Mouse (Mus musculus): Measurements from ENCODE around the gene Ubash3b. TPM values are rescaled to one million over a fixed set of nuclear protein-coding genes. Genes with fewer than 3 reads are reported as not detected.

The Ubash3b gene
- polyA plus RNA-seq, 1 experiment from 2014 or later: 8.3 TPM

GRCm38 (mm10) chr9:41103722-41104121, 57.8 kb downstream of the Ubash3b start:
- no peaks in the 10 kb centered on the region for H3K4me1 ChIP-seq (replicated peaks; ENCODE audit: control insufficient read depth, insufficient read depth, low read length)
- no peak overlapping the region for H3K9ac ChIP-seq (ENCODE audit: low read length)
- no peak overlapping the region for H3K4me2 ChIP-seq (ENCODE audit: low read depth, low read length, severe bottlenecking)
- ATAC-seq (replicated peaks; ENCODE audit: low FRiP score): no peak
- no peaks in the 10 kb centered on the region for H3K36me3 ChIP-seq (ENCODE audit: control insufficient read depth, insufficient read depth, low read length)
- no peaks in the 10 kb centered on the region for H3K9me3 ChIP-seq (ENCODE audit: control insufficient read depth, low read length)
- no peaks in the 10 kb centered on the region for H3K27me3 ChIP-seq (ENCODE audit: control insufficient read depth, insufficient read depth, low read length)
- no peak overlapping the region for H3K4me3 ChIP-seq (ENCODE audit: low read depth, low read length)
- no peak overlapping the region for H3K27ac ChIP-seq (ENCODE audit: low read depth, low read length)
- WGBS: 96% methylated on average over 8 of the region's 8 CpGs
- no peak for DNase-seq (ENCODE audit: low spot score)

- no peaks in the 10 kb centered on the region for H3K27me3 ChIP-seq (ENCODE audit: control insufficient read depth, insufficient read depth, low read length)
- H3K27ac ChIP-seq (ENCODE audit: low read depth, low read length): no peak overlapping the region
- ATAC-seq (replicated peaks; ENCODE audit: low FRiP score) (no peak), DNase-seq (ENCODE audit: low spot score) (no peak)
- no peaks in the 10 kb centered on the region for H3K4me1 ChIP-seq (replicated peaks; ENCODE audit: control insufficient read depth, insufficient read depth, low read length)
- no peak overlapping the region for H3K4me2 ChIP-seq (ENCODE audit: low read depth, low read length, severe bottlenecking)
- 83% methylated on average over 10 of the region's 10 CpGs for WGBS
- H3K36me3 ChIP-seq (ENCODE audit: control insufficient read depth, insufficient read depth, low read length): no peaks in the 10 kb centered on the region
- no peaks in the 10 kb centered on the region for H3K9me3 ChIP-seq (ENCODE audit: control insufficient read depth, low read length)
- no peak overlapping the region for H3K9ac ChIP-seq (ENCODE audit: low read length)
- no peak overlapping the region for H3K4me3 ChIP-seq (ENCODE audit: low read depth, low read length)
Measured at GRCm38 (mm10) chr9:41102613-41103012, 58.9 kb downstream of the Ubash3b start.

DNA sequence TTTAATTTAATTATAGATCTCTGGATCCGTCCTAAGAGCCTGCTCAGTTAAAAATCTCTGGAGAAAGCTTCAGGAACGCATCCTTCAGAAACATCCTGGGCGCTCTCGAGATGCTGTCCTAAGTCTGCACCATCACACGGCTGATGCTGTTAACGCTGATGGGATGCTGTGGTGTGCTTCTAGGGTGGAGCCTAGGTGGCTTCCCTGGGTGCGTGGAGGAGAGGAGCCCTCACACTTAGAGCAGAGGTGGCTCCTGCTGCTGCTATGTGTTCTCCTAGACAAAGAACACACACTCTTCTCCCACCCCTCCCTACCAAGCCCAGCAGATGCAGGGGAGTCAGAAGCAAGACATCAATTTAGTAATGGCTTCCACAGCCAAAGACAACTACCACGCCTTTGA, 61.6 kb downstream of the Ubash3b start:
- Histone ChIP-seq H3K4me2 (ENCODE audit: low read depth, low read length, severe bottlenecking) (no peak overlapping the region), H3K4me1 (replicated peaks; ENCODE audit: control insufficient read depth, insufficient read depth, low read length) (no peaks in the 10 kb centered on the region), H3K36me3 (ENCODE audit: control insufficient read depth, insufficient read depth, low read length) (no peaks in the 10 kb centered on the region), H3K27ac (ENCODE audit: low read depth, low read length) (no peak overlapping the region), H3K4me3 (ENCODE audit: low read depth, low read length) (no peak overlapping the region), H3K9ac (ENCODE audit: low read length) (no peak overlapping the region), H3K27me3 (ENCODE audit: control insufficient read depth, insufficient read depth, low read length) (no peaks in the 10 kb centered on the region), H3K9me3 (ENCODE audit: control insufficient read depth, low read length) (no peaks in the 10 kb centered on the region)
- WGBS: 83% methylated on average over 8 of the region's 8 CpGs
- DNase-seq (ENCODE audit: low spot score) (no peak), ATAC-seq (replicated peaks; ENCODE audit: low FRiP score) (no peak)

DNA sequence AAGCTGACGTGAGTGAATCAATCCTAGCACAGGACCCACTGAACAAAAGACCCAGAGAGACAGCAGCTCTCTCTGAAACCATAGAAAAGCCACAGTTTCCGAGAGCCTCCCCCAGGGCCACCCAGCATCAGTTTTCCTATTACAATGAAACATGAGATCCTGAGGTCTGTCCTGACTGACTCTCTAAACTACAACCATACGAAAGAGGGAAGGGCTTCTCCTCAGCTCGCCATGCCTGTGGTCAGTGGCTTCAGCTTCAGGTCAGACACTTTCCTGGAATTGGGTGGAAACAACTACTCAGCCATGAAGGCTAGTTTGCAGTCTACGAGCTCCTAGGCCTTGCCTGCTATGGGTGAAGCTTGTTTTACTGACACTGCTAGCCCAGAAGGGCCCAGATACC, 62.4 kb downstream of the Ubash3b start:
- Histone ChIP-seq H3K27me3 (ENCODE audit: control insufficient read depth, insufficient read depth, low read length) (no peaks in the 10 kb centered on the region), H3K4me3 (ENCODE audit: low read depth, low read length) (no peak overlapping the region), H3K4me1 (replicated peaks; ENCODE audit: control insufficient read depth, insufficient read depth, low read length) (no peaks in the 10 kb centered on the region), H3K9ac (ENCODE audit: low read length) (no peak overlapping the region), H3K27ac (ENCODE audit: low read depth, low read length) (no peak overlapping the region), H3K4me2 (ENCODE audit: low read depth, low read length, severe bottlenecking) (no peak overlapping the region), H3K36me3 (ENCODE audit: control insufficient read depth, insufficient read depth, low read length) (no peaks in the 10 kb centered on the region), H3K9me3 (ENCODE audit: control insufficient read depth, low read length) (no peaks in the 10 kb centered on the region)
- no peak for ATAC-seq (replicated peaks; ENCODE audit: low FRiP score)
- no peak for DNase-seq (ENCODE audit: low spot score)
- 65% methylated on average over 5 of the region's 5 CpGs for WGBS

- H3K36me3 ChIP-seq (ENCODE audit: control insufficient read depth, insufficient read depth, low read length): no peaks in the 10 kb centered on the region
- ATAC-seq (replicated peaks; ENCODE audit: low FRiP score) (no peak), DNase-seq (ENCODE audit: low spot score) (no peak)
- no peak overlapping the region for H3K9ac ChIP-seq (ENCODE audit: low read length)
- 84% methylated on average over 6 of the region's 6 CpGs for WGBS
- no peak overlapping the region for H3K4me3 ChIP-seq (ENCODE audit: low read depth, low read length)
- H3K9me3 ChIP-seq (ENCODE audit: control insufficient read depth, low read length): no peaks in the 10 kb centered on the region
- no peaks in the 10 kb centered on the region for H3K27me3 ChIP-seq (ENCODE audit: control insufficient read depth, insufficient read depth, low read length)
- no peak overlapping the region for H3K4me2 ChIP-seq (ENCODE audit: low read depth, low read length, severe bottlenecking)
- no peak overlapping the region for H3K27ac ChIP-seq (ENCODE audit: low read depth, low read length)
- H3K4me1 ChIP-seq (replicated peaks; ENCODE audit: control insufficient read depth, insufficient read depth, low read length): no peaks in the 10 kb centered on the region
Measured at GRCm38 (mm10) chr9:41098065-41098464, 63.4 kb downstream of the Ubash3b start.

DNA sequence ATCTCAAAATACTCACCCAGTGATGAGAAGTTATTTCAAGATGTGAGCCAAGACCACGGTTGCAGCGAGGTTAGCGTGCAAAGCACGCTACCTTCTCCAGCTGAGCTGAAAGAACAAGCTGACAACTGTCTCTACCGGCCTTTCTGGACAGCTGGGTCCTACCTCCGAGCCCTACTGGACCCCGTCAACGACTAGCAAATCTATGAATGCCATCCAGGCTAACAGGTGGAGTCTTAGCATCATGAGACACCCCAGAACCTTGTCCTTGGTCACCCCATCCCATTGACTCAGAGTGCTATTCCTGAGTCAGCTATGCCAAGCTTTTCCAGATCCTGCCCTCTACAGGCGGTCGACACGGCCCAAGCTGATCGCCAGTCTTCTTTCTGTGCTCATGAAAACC, 69.5 kb downstream of the Ubash3b start:
- no peaks in the 10 kb centered on the region for H3K27me3 ChIP-seq (ENCODE audit: control insufficient read depth, insufficient read depth, low read length)
- no peak for ATAC-seq (replicated peaks; ENCODE audit: low FRiP score)
- no peaks in the 10 kb centered on the region for H3K36me3 ChIP-seq (ENCODE audit: control insufficient read depth, insufficient read depth, low read length)
- H3K27ac ChIP-seq (ENCODE audit: low read depth, low read length): no peak overlapping the region
- DNase-seq (ENCODE audit: low spot score): no peak
- 94% methylated on average over 12 of the region's 12 CpGs for WGBS
- no peaks in the 10 kb centered on the region for H3K4me1 ChIP-seq (replicated peaks; ENCODE audit: control insufficient read depth, insufficient read depth, low read length)
- no peak overlapping the region for H3K9ac ChIP-seq (ENCODE audit: low read length)
- H3K9me3 ChIP-seq (ENCODE audit: control insufficient read depth, low read length): no peaks in the 10 kb centered on the region
- no peak overlapping the region for H3K4me3 ChIP-seq (ENCODE audit: low read depth, low read length)
- no peak overlapping the region for H3K4me2 ChIP-seq (ENCODE audit: low read depth, low read length, severe bottlenecking)

DNA sequence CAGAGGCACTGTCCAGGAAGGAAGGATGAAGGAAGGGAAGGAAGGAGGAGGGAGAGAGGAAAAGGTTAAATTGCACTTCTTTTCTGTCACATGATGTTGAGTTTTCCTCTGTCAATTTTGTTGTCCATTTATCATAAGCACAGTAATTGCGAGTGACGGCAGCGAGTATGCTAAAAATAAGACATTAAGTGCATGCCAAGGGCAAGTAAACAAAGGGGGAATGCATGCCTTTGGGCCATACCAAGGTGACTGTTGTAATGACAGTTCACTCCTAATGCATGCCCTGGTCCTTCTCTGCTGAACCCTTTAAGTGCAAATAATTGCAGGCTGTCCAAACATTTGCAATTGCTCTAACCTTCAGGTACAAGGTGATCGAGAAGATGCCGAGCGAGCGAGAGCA, 70.3 kb downstream of the Ubash3b start:
- H3K36me3 ChIP-seq (ENCODE audit: control insufficient read depth, insufficient read depth, low read length): no peaks in the 10 kb centered on the region
- no peak overlapping the region for H3K4me3 ChIP-seq (ENCODE audit: low read depth, low read length)
- H3K4me1 ChIP-seq (replicated peaks; ENCODE audit: control insufficient read depth, insufficient read depth, low read length): no peaks in the 10 kb centered on the region
- H3K9ac ChIP-seq (ENCODE audit: low read length): no peak overlapping the region
- H3K27ac ChIP-seq (ENCODE audit: low read depth, low read length): no peak overlapping the region
- no peaks in the 10 kb centered on the region for H3K9me3 ChIP-seq (ENCODE audit: control insufficient read depth, low read length)
- ATAC-seq (replicated peaks; ENCODE audit: low FRiP score): no peak
- no peaks in the 10 kb centered on the region for H3K27me3 ChIP-seq (ENCODE audit: control insufficient read depth, insufficient read depth, low read length)
- no peak for DNase-seq (ENCODE audit: low spot score)
- no peak overlapping the region for H3K4me2 ChIP-seq (ENCODE audit: low read depth, low read length, severe bottlenecking)
- WGBS: 92% methylated on average over 7 of the region's 7 CpGs

- ATAC-seq (replicated peaks; ENCODE audit: low FRiP score) (no peak), DNase-seq (ENCODE audit: low spot score) (no peak)
- H3K27me3 ChIP-seq (ENCODE audit: control insufficient read depth, insufficient read depth, low read length): no peaks in the 10 kb centered on the region
- H3K36me3 ChIP-seq (ENCODE audit: control insufficient read depth, insufficient read depth, low read length): no peaks in the 10 kb centered on the region
- H3K27ac ChIP-seq (ENCODE audit: low read depth, low read length): no peak overlapping the region
- no peak overlapping the region for H3K9ac ChIP-seq (ENCODE audit: low read length)
- H3K4me3 ChIP-seq (ENCODE audit: low read depth, low read length): no peak overlapping the region
- no peaks in the 10 kb centered on the region for H3K4me1 ChIP-seq (replicated peaks; ENCODE audit: control insufficient read depth, insufficient read depth, low read length)
- WGBS: 76% methylated on average over 9 of the region's 9 CpGs
- H3K9me3 ChIP-seq (ENCODE audit: control insufficient read depth, low read length): no peaks in the 10 kb centered on the region
- no peak overlapping the region for H3K4me2 ChIP-seq (ENCODE audit: low read depth, low read length, severe bottlenecking)
Measured at GRCm38 (mm10) chr9:41087831-41088383, 73.6 kb downstream of the Ubash3b start.

DNA sequence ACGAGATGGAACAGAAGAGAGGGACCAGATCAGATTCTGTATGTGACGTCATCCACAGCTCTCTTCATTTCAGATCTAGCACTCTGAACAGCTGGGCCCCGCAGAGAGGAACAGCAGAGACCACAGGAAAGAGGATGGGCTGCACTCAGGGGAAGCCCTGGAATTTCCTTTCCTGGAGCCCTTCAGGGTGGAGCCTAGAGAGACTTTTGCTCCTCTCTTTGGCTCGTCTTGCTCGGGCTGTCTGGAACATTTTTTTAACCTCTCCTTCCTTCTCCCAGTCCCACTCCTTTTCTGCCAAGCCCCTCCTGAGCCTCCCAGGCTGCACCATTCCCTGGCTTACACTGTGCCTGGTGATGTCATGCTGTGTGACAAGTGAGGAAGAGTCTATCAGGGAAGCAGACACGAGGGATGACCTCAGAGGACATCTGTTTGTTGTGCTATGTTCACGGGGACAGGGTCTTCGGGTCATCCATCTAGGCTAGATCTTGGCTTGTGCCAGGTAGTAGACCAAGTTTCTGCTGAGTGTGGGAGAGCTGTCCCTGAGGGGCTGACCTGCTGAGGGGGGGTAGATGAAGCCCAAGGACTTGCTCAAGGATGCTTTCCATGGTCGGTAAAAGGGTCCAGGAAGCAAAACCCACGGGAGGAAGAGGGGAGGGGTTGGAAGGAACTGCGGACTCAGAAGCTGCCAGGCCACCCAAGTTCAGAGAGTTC, 77.2 kb downstream of the Ubash3b start:
- Histone ChIP-seq H3K27me3 (ENCODE audit: control insufficient read depth, insufficient read depth, low read length) (no peaks in the 10 kb centered on the region), H3K4me2 (ENCODE audit: low read depth, low read length, severe bottlenecking) (no peak overlapping the region), H3K27ac (ENCODE audit: low read depth, low read length) (no peak overlapping the region), H3K4me1 (replicated peaks; ENCODE audit: control insufficient read depth, insufficient read depth, low read length) (no peaks in the 10 kb centered on the region), H3K9ac (ENCODE audit: low read length) (no peak overlapping the region), H3K36me3 (ENCODE audit: control insufficient read depth, insufficient read depth, low read length) (no peaks in the 10 kb centered on the region), H3K9me3 (ENCODE audit: control insufficient read depth, low read length) (no peaks in the 10 kb centered on the region), H3K4me3 (ENCODE audit: low read depth, low read length) (no peak overlapping the region)
- WGBS: 65% methylated on average over 11 of the region's 11 CpGs
- ATAC-seq (replicated peaks; ENCODE audit: low FRiP score) (no peak), DNase-seq (ENCODE audit: low spot score) (no peak)
